Mouse (Mus musculus): ENCODE data around the gene Flot2. TPM values are rescaled to one million over a fixed set of nuclear protein-coding genes. Genes with fewer than 3 reads are reported as not detected.

Flot2 gene
- total and polyA plus RNA-seq, 2 experiments from 2014 or later: 77.9 to 95.0 TPM

GRCm38 (mm10) chr11:78079961-78080921 is 42.5 kb downstream of the Flot2 start, which contains the start of gene Eral1:
Gene Eral1, minus strand, starts transcription at chr11:78080383.
- ATAC-seq (ENCODE audit: insufficient read depth, low read depth): peak; percentile 96
- TF ChIP-seq EP300 (IDR thresholded peaks at IDR 0.05; ENCODE audit: low read depth): no peak
- peak; percentile 1; the same call in 1 of the 2 replicates for TF ChIP-seq CTCF (IDR thresholded peaks at IDR 0.05; ENCODE audit: low read depth)
- peak within 1 kb of the TSS; percentile 44 for H3K27ac ChIP-seq (ENCODE audit: low read depth)
- H3K4me2 ChIP-seq (ENCODE audit: low read depth, low read length): peak within 1 kb of the TSS; percentile 67
- no peaks in the 10 kb centered on the region for H3K9me3 ChIP-seq (replicated peaks; ENCODE audit: control insufficient read depth, low read length)
- DNase-seq (ENCODE audit: low spot score): peak; percentile 85
- H3K4me1 ChIP-seq (ENCODE audit: control insufficient read depth, insufficient read depth): peaks cover 13% of the 10 kb centered on the region; the same call in 1 of the 2 replicates
- no peaks in the 10 kb centered on the region for H3K27me3 ChIP-seq (ENCODE audit: control insufficient read depth, insufficient read depth, low read length)
- peak within 1 kb of the TSS; percentile 75 for H3K4me3 ChIP-seq (ENCODE audit: low read depth, low read length)
- H3K9ac ChIP-seq (replicated peaks; ENCODE audit: low read depth, low read length): peak within 1 kb of the TSS; percentile 69
- peaks cover 25% of the 10 kb centered on the region for H3K36me3 ChIP-seq (replicated peaks; ENCODE audit: control insufficient read depth, insufficient read depth, low read length)
- 1% methylated on average over 42 of the region's 42 CpGs for WGBS

- WGBS: 0% methylated on average over 1 of the region's 1 CpGs
- ATAC-seq (ENCODE audit: insufficient read depth, low read depth) (0 out of 2 replicates have a peak, but pooled peaks have one; percentile 18), DNase-seq (ENCODE audit: low spot score) (peak; percentile 21)
- no peaks in the 10 kb centered on the region for H3K27me3 ChIP-seq (ENCODE audit: control insufficient read depth, insufficient read depth, low read length)
- TF ChIP-seq CTCF (IDR thresholded peaks at IDR 0.05; ENCODE audit: low read depth) (no peak), EP300 (IDR thresholded peaks at IDR 0.05; ENCODE audit: low read depth) (no peak)
- H3K36me3 ChIP-seq (replicated peaks; ENCODE audit: control insufficient read depth, insufficient read depth, low read length): no peaks in the 10 kb centered on the region
- H3K4me1 ChIP-seq (ENCODE audit: control insufficient read depth, insufficient read depth): peaks cover 13% of the 10 kb centered on the region; the same call in 1 of the 2 replicates
- H3K27ac ChIP-seq (ENCODE audit: low read depth): peak overlapping the region; percentile 30; the same call in 1 of the 2 replicates
- H3K4me3 ChIP-seq (ENCODE audit: low read depth, low read length): no peak overlapping the region
- H3K9ac ChIP-seq (replicated peaks; ENCODE audit: low read depth, low read length): no peak overlapping the region
- H3K4me2 ChIP-seq (ENCODE audit: low read depth, low read length): no peak overlapping the region
- H3K9me3 ChIP-seq (replicated peaks; ENCODE audit: control insufficient read depth, low read length): no peaks in the 10 kb centered on the region
These were observed 45.9 kb downstream of the Flot2 start for GRCm38 (mm10) chr11:78083595-78083994.

GRCm38 (mm10) chr11:78086925-78087479 is 49.3 kb downstream of the Flot2 start:
- no peak for DNase-seq (ENCODE audit: low spot score)
- no peak overlapping the region for H3K9ac ChIP-seq (replicated peaks; ENCODE audit: low read depth, low read length)
- no peaks in the 10 kb centered on the region for H3K27me3 ChIP-seq (ENCODE audit: control insufficient read depth, insufficient read depth, low read length)
- no peak for TF ChIP-seq CTCF (IDR thresholded peaks at IDR 0.05; ENCODE audit: low read depth)
- no peak for TF ChIP-seq EP300 (IDR thresholded peaks at IDR 0.05; ENCODE audit: low read depth)
- H3K36me3 ChIP-seq (replicated peaks; ENCODE audit: control insufficient read depth, insufficient read depth, low read length): no peaks in the 10 kb centered on the region
- 71% methylated on average over 4 of the region's 4 CpGs for WGBS
- H3K4me1 ChIP-seq (ENCODE audit: control insufficient read depth, insufficient read depth): no peaks in the 10 kb centered on the region
- peak overlapping the region; percentile 47; the same call in 1 of the 2 replicates for H3K27ac ChIP-seq (ENCODE audit: low read depth)
- no peaks in the 10 kb centered on the region for H3K9me3 ChIP-seq (replicated peaks; ENCODE audit: control insufficient read depth, low read length)
- H3K4me2 ChIP-seq (ENCODE audit: low read depth, low read length): no peak overlapping the region
- H3K4me3 ChIP-seq (ENCODE audit: low read depth, low read length): no peak overlapping the region
- no peak for ATAC-seq (ENCODE audit: insufficient read depth, low read depth)

- H3K9me3 ChIP-seq (replicated peaks; ENCODE audit: control insufficient read depth, low read length): no peaks in the 10 kb centered on the region
- H3K36me3 ChIP-seq (replicated peaks; ENCODE audit: control insufficient read depth, insufficient read depth, low read length): no peaks in the 10 kb centered on the region
- 60% methylated on average over 5 of the region's 5 CpGs for WGBS
- no peaks in the 10 kb centered on the region for H3K27me3 ChIP-seq (ENCODE audit: control insufficient read depth, insufficient read depth, low read length)
- peak overlapping the region; percentile 47; the same call in 1 of the 2 replicates for H3K27ac ChIP-seq (ENCODE audit: low read depth)
- ATAC-seq (ENCODE audit: insufficient read depth, low read depth) (no peak; the same call in 1 of the 2 replicates), DNase-seq (ENCODE audit: low spot score) (no peak)
- TF ChIP-seq EP300 (IDR thresholded peaks at IDR 0.05; ENCODE audit: low read depth): no peak
- TF ChIP-seq CTCF (IDR thresholded peaks at IDR 0.05; ENCODE audit: low read depth): no peak
- H3K4me2 ChIP-seq (ENCODE audit: low read depth, low read length): no peak overlapping the region
- no peaks in the 10 kb centered on the region for H3K4me1 ChIP-seq (ENCODE audit: control insufficient read depth, insufficient read depth)
- no peak overlapping the region for H3K4me3 ChIP-seq (ENCODE audit: low read depth, low read length)
- no peak overlapping the region for H3K9ac ChIP-seq (replicated peaks; ENCODE audit: low read depth, low read length)
These were observed 50.1 kb downstream of the Flot2 start for GRCm38 (mm10) chr11:78087756-78088281.

GRCm38 (mm10) chr11:78094137-78094503 is 56.4 kb downstream of the Flot2 start:
- Histone ChIP-seq H3K36me3 (replicated peaks; ENCODE audit: control insufficient read depth, insufficient read depth, low read length) (no peaks in the 10 kb centered on the region), H3K9me3 (replicated peaks; ENCODE audit: control insufficient read depth, low read length) (no peaks in the 10 kb centered on the region), H3K9ac (replicated peaks; ENCODE audit: low read depth, low read length) (peak overlapping the region; percentile 70), H3K4me3 (ENCODE audit: low read depth, low read length) (peak overlapping the region; percentile 80), H3K4me1 (ENCODE audit: control insufficient read depth, insufficient read depth) (peaks cover 28% of the 10 kb centered on the region), H3K27ac (ENCODE audit: low read depth) (peak overlapping the region; percentile 87), H3K4me2 (ENCODE audit: low read depth, low read length) (peak overlapping the region; percentile 83), H3K27me3 (ENCODE audit: control insufficient read depth, insufficient read depth, low read length) (no peaks in the 10 kb centered on the region)
- TF ChIP-seq EP300 (IDR thresholded peaks at IDR 0.05; ENCODE audit: low read depth): no peak; the same call in 1 of the 2 replicates
- no peak for TF ChIP-seq CTCF (IDR thresholded peaks at IDR 0.05; ENCODE audit: low read depth)
- DNase-seq (ENCODE audit: low spot score) (no peak), ATAC-seq (ENCODE audit: insufficient read depth, low read depth) (no peak)
- 42% methylated on average over 11 of the region's 11 CpGs for WGBS

Data from heart, postnatal 0 days (tissue).